Mouse (Mus musculus) kidney, adult 2 months (tissue): ENCODE data around the gene Nhlrc4.

Experiments
- CTCF ChIP-seq: fragments of 200-500 bp; conservative IDR thresholded peaks from 2 replicates; pipeline ENCODE4 v1.5.1; 2011; ENCODE audit warnings: low read depth, mild to moderate bottlenecking, control low read depth, low read length, moderate library complexity, mixed read lengths; ENCODE audit not compliant: insufficient read depth, insufficient read length
- POLR2A ChIP-seq: fragments of 200-500 bp; IDR thresholded peaks from one replicate; pipeline ENCODE4 v1.6.1; 2011; ENCODE audit warnings: low read depth, low read length, control low read depth

DNA sequence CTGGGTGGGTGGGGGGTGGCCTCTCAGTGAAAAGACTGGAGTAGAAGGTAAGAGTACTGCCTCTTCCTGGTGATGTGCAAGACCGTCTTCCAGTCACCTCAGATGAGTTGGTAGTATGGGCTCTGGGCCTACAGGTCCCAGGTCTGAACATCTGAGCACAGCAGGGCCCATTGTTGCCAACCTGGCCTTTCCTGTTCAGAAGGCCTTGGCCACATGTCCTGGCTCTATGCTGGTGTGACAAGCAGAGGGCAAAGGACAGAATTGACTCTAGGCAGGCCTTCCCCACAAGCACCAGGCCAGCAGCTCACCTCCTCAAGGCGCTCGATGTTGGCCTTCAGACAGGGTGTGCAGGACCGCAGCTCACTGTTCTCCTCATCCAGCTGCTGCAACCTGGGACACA lies 47.5 kb upstream of the Nhlrc4 start:
- TF ChIP-seq CTCF (no peak), POLR2A (no peak)
